Mouse (Mus musculus) cerebellum, adult 11 months (tissue): ENCODE measurements around the gene Sntn.

ENCODE experiments used
- DNase-seq: peaks from one replicate; pipeline ENCODE4 v3.0.0; 2022

Gene Sntn

DNA sequence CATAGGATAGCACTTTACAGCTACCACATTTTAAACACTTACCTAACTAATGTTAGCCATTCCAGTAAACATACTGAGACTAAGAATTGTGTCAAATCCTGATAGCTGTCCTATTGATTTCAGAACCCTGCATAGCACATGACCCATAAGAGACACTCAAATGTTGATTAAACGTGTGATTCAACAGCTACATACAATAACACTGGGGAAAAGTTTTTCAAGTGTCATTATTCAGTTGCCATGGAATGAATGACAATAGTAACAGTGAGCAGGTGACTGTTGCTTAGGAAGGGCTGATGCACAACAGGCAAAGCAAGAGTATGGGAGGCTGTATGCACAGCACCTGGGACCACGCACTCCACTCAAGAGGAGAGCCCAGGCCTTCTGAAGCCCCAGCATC lies at the start of gene Sntn:
Gene Sntn, plus strand, starts transcription at position 301 of the 400 bp plus-strand sequence.
- no peak for DNase-seq

GRCm38 (mm10) chr14:13649865-13650264 lies 20.8 kb upstream of the Sntn start:
- DNase-seq: no peak

DNA sequence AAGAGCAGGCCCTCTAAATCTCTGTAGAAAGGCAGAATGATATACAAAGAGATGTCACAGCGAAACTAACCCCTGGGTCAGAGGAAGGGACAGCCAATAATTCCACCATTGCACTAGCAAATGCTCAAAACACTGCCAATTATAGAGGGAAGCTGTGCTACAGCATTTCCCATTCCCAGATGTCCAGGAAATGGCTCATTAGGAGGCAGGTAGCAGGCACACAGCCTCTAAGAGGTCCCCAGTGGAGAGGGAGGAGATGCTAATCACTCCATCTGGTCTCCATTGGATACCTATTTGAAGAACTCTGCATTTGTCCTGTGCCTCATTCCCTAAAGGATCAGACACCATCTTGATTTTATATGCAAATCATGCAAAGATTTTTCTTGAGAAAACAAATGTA lies 19.6 kb upstream of the Sntn start:
- DNase-seq: no peak

DNA sequence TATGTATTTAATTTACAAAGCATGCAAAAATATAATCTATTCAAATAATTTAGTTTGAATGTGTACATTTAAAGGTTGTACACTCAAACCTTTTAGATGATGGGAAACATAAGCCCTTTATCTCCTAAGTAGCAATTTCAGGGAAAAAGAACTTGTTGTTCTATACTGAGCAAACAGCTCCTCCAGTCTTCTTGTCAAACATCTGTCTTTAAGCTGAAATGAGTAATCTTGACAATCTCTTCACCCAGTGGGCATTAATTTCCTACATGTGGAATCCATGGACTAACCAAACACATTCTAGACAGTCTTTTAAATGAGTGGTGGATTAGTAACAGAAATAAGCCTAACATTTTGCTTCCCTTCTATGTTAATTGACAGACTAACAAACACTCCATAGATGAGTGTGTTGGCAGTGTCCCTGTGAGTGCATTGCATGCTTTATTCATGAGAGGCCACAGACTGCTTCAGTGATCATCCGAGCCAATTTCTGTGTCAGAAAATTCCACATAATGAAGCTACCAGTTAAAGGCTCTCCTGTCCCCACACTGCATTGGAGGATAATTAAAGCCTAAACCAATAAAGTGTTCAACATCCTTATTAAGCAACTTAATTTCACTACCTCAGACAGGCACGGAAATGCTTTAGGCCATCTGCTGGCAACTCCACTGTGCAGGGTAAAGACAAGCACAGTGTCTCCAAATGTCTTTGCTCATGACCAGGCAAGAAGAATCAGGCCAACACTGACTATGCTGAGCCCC lies 19.0 kb upstream of the Sntn start:
- no peak for DNase-seq

- DNase-seq: no peak
Observed at GRCm38 (mm10) chr14:13686716-13687115, 16.0 kb downstream of the Sntn start.

- no peak for DNase-seq
Observed at GRCm38 (mm10) chr14:13690426-13690825, 19.8 kb downstream of the Sntn start.

DNA sequence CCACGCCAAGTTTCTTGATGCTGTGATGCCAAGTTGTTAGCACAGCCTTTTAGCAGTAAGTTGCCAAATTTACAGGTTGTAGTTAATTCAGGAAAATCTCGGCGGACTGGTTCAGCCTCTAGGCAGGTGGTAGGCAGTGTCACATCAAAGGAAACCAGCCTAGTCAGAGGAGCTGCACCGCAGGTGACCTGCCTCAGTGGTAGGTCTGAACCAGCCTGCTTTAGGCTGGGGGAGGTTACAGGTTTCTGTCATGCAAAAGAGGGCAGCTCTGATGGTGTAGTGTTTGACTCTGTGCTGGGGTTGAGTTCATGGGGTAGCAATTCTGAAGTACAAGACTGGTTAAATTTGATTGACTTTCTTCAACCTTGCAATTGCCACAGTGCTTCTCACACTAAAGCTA lies 61.6 kb downstream of the Sntn start:
- DNase-seq: no peak
